Mouse (Mus musculus): ENCODE results near the gene Slc12a4. TPM values are rescaled to one million over a fixed set of nuclear protein-coding genes. Genes with fewer than 3 reads are reported as not detected.

Gene Slc12a4
- polyA plus RNA-seq, 2 experiments, result 46.0 to 116 TPM

DNA sequence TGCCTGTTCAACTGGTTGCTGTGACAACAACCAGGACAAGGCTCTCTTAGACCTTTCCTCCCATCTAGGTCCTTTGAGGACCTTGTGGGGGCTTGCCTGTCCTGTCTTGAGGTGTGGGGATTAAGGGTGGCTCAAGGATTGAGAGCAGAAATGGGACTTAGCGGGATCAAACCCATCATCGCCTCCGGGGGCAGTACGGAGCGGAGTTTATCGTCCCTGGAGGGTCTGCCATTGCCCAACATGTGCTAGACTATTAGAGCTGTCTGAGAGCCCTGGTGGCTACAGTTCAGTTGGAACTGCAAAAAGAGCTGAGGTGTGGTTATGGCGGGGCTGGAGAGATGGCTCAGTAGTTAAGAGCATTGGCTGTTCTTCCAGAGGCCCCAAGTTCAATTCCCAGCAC lies 9.5 kb upstream of the Slc12a4 start:
- ATAC-seq (ENCODE audit: low FRiP score, low read depth), result no peak
- Histone ChIP-seq H3K4me3 (replicated peaks; ENCODE audit: low read length) (no peak overlapping the region), H3K27ac (replicated peaks; ENCODE audit: low read depth, low read length) (no peak overlapping the region), H3K4me1 (ENCODE audit: control insufficient read depth, insufficient read depth, low read length) (no peaks in the 10 kb centered on the region), H3K36me3 (ENCODE audit: control insufficient read depth, insufficient read depth, low read length) (no peaks in the 10 kb centered on the region), H3K27me3 (ENCODE audit: control insufficient read depth, insufficient read depth, low read length) (no peaks in the 10 kb centered on the region), H3K9ac (ENCODE audit: low read depth, low read length, severe bottlenecking) (no peak overlapping the region), H3K4me2 (replicated peaks; ENCODE audit: low read depth, low read length, severe bottlenecking) (no peak overlapping the region), H3K9me3 (ENCODE audit: control insufficient read depth, low read length) (no peaks in the 10 kb centered on the region)
- 59% methylated on average over 7 of the region's 7 CpGs for WGBS
- TF ChIP-seq POLR2A (IDR thresholded peaks at IDR 0.05; ENCODE audit: borderline replicate concordance, extremely low read depth, insufficient read depth, insufficient read length), result no peak
- no peak for DNase-seq (ENCODE audit: low spot score)

DNA sequence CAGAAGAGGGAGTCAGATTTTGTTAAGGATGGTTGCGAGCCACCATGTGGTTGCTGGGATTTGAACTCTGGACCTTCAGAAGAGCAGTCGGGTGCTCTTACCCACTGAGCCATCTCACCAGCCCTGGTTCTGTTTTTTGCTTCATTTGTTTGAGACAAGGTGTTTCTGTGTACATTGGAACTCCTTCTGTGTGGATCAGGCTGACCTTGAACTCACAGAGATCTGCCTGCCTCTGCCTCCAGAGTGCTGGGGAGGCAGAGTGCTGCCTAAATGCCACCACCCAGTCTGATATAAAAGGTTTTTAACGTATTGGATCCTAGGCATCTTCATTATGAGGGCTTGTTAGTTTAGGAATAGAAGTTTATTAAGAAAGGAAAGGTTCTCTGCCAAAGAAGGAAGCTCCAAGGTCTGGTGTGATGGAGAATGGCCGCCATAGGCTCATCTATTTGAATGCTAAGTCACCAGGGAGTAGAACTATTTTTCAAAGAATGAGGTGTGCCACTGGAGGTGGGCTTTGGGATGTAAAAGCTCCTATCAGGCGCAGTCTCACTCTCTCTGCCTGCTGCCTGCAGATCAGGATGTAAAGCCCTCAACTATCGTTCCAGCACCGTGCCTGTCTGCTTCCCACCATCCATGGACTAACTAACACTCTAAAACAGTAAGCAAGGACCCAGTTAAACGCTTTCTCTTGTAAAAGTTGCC lies 5.3 kb upstream of the Slc12a4 start:
- Histone ChIP-seq H3K4me1 (ENCODE audit: control insufficient read depth, insufficient read depth, low read length) (peaks cover 11% of the 10 kb centered on the region), H3K27ac (replicated peaks; ENCODE audit: low read depth, low read length) (no peak overlapping the region), H3K4me2 (replicated peaks; ENCODE audit: low read depth, low read length, severe bottlenecking) (no peak overlapping the region), H3K4me3 (replicated peaks; ENCODE audit: low read length) (no peak overlapping the region), H3K27me3 (ENCODE audit: control insufficient read depth, insufficient read depth, low read length) (no peaks in the 10 kb centered on the region), H3K36me3 (ENCODE audit: control insufficient read depth, insufficient read depth, low read length) (no peaks in the 10 kb centered on the region), H3K9ac (ENCODE audit: low read depth, low read length, severe bottlenecking) (no peak overlapping the region), H3K9me3 (ENCODE audit: control insufficient read depth, low read length) (no peaks in the 10 kb centered on the region)
- WGBS, result 76% methylated on average over 8 of the region's 8 CpGs
- no peak for TF ChIP-seq POLR2A (IDR thresholded peaks at IDR 0.05; ENCODE audit: borderline replicate concordance, extremely low read depth, insufficient read depth, insufficient read length)
- DNase-seq (ENCODE audit: low spot score) (no peak), ATAC-seq (ENCODE audit: low FRiP score, low read depth) (no peak)

DNA sequence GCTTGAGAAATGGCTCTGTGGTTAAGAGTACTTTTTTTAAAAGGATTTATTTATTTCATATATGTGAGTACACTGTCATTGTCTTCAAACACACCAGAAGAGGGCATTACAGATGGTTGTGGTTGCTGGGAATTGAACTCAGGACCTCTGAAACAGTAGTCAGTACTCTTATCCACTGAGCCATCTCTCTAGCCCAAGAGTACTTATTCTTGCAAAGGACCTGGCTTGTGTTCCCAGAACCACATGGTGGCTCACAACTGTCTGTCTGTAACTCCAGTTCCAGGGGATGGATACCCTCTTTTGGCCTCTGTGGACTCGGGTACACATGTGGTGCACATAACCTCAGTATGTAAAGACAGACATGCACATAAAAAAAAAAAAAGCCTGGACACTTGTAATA lies 3.5 kb upstream of the Slc12a4 start:
- H3K36me3 ChIP-seq (ENCODE audit: control insufficient read depth, insufficient read depth, low read length), result no peaks in the 10 kb centered on the region
- TF ChIP-seq POLR2A (IDR thresholded peaks at IDR 0.05; ENCODE audit: borderline replicate concordance, extremely low read depth, insufficient read depth, insufficient read length), result no peak
- WGBS, result 82% methylated on average over 1 of the region's 1 CpGs
- H3K4me3 ChIP-seq (replicated peaks; ENCODE audit: low read length), result no peak overlapping the region
- H3K4me2 ChIP-seq (replicated peaks; ENCODE audit: low read depth, low read length, severe bottlenecking), result no peak overlapping the region
- H3K4me1 ChIP-seq (ENCODE audit: control insufficient read depth, insufficient read depth, low read length), result peaks cover 21% of the 10 kb centered on the region
- no peaks in the 10 kb centered on the region for H3K27me3 ChIP-seq (ENCODE audit: control insufficient read depth, insufficient read depth, low read length)
- no peak overlapping the region for H3K9ac ChIP-seq (ENCODE audit: low read depth, low read length, severe bottlenecking)
- no peak overlapping the region for H3K27ac ChIP-seq (replicated peaks; ENCODE audit: low read depth, low read length)
- no peaks in the 10 kb centered on the region for H3K9me3 ChIP-seq (ENCODE audit: control insufficient read depth, low read length)
- DNase-seq (ENCODE audit: low spot score) (no peak), ATAC-seq (ENCODE audit: low FRiP score, low read depth) (no peak)

DNA sequence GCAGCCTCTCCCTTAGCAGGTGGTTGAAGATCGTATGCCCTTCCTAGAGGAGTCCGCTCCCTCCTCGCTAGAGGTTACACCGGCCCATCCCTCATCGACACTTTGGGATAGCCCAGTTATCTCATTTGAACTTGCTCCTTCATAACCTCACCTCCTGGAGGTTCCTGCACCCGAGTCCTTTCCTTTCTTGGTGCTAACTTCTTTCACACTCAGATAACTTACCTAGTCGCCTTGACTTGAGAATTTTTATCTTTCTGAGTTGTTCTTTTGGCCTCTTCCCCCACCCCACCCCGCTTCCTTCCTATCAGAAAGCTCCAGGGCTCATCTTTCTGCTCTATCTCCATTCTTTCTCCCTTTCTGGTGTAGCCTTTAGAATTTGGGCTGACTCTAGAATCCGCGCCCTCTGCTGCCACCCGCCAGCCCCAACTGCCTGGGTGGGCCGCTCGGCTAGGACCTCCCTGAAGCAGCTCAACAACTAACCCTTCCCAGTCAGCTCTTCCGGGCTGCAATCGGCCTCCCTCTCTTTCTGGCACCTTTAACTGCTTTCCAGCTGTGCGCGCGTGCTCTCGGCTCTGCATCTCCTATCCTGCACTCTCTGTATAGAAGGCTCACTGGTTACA lies 905 bp upstream of the Slc12a4 start:
- H3K9me3 ChIP-seq (ENCODE audit: control insufficient read depth, low read length), result no peaks in the 10 kb centered on the region
- peak overlapping the region; percentile 41; the same call in 1 of the 2 replicates for H3K27ac ChIP-seq (replicated peaks; ENCODE audit: low read depth, low read length)
- 8% methylated on average over 19 of the region's 19 CpGs for WGBS
- DNase-seq (ENCODE audit: low spot score) (peak; percentile 59), ATAC-seq (ENCODE audit: low FRiP score, low read depth) (peak; percentile 40; the same call in 1 of the 2 replicates)
- peaks cover 28% of the 10 kb centered on the region for H3K4me1 ChIP-seq (ENCODE audit: control insufficient read depth, insufficient read depth, low read length)
- peak overlapping the region; percentile 34 for H3K9ac ChIP-seq (ENCODE audit: low read depth, low read length, severe bottlenecking)
- TF ChIP-seq POLR2A (IDR thresholded peaks at IDR 0.05; ENCODE audit: borderline replicate concordance, extremely low read depth, insufficient read depth, insufficient read length), result no peak
- H3K4me3 ChIP-seq (replicated peaks; ENCODE audit: low read length), result peak overlapping the region; percentile 90; the same call in 1 of the 2 replicates
- 0 out of 2 replicates have a peak, but pooled peaks cover 5% of the 10 kb centered on the region for H3K36me3 ChIP-seq (ENCODE audit: control insufficient read depth, insufficient read depth, low read length)
- no peaks in the 10 kb centered on the region for H3K27me3 ChIP-seq (ENCODE audit: control insufficient read depth, insufficient read depth, low read length)
- peak overlapping the region; percentile 76 for H3K4me2 ChIP-seq (replicated peaks; ENCODE audit: low read depth, low read length, severe bottlenecking)

DNA sequence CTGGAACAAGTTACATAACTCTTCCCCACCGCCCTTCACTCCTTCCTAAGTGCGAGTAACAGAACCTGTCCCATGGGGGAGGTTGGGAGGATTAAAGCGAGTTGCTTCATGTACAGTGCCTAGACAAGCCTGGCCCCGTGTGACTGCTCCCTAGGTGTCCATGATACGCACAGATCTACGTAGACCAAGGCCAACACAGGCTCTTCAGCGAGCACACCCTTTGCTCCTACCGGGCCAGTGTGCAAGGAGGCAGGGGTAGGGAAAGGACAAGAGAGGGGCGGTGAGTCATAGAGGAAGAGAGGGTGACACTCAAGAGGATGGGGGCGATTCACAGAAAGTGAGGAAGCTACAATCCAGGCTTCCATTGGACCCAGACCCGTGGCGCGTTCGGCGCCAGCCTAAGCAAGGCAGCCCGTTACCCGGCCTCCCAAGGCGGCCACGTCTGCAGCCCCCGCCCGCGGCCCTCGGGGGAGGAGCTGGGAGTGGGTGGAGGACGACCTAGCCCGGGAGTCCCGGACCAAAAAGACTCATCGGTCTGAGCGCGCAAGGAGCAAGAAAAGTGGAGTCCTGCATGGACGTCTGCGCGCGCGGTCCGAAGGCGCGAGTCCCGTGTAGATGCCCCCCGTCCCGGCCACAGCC lies 512 bp downstream of the Slc12a4 start:
- 3% methylated on average over 37 of the region's 40 CpGs for WGBS
- no peaks in the 10 kb centered on the region for H3K27me3 ChIP-seq (ENCODE audit: control insufficient read depth, insufficient read depth, low read length)
- H3K36me3 ChIP-seq (ENCODE audit: control insufficient read depth, insufficient read depth, low read length), result peaks cover 10% of the 10 kb centered on the region; the same call in 1 of the 2 replicates
- H3K4me2 ChIP-seq (replicated peaks; ENCODE audit: low read depth, low read length, severe bottlenecking), result peak overlapping the region; percentile 76
- H3K9ac ChIP-seq (ENCODE audit: low read depth, low read length, severe bottlenecking), result peak overlapping the region; percentile 92
- ATAC-seq (ENCODE audit: low FRiP score, low read depth), result peak; percentile 78
- H3K4me1 ChIP-seq (ENCODE audit: control insufficient read depth, insufficient read depth, low read length), result peaks cover 28% of the 10 kb centered on the region
- peak overlapping the region; percentile 90 for H3K4me3 ChIP-seq (replicated peaks; ENCODE audit: low read length)
- no peaks in the 10 kb centered on the region for H3K9me3 ChIP-seq (ENCODE audit: control insufficient read depth, low read length)
- peak overlapping the region; percentile 91 for H3K27ac ChIP-seq (replicated peaks; ENCODE audit: low read depth, low read length)
- DNase-seq (ENCODE audit: low spot score), result peak; percentile 60
- no peak for TF ChIP-seq POLR2A (IDR thresholded peaks at IDR 0.05; ENCODE audit: borderline replicate concordance, extremely low read depth, insufficient read depth, insufficient read length)
